Mouse (Mus musculus) lung, embryonic 14.5 days (tissue): ENCODE results near the gene Pklr. TPM values are rescaled to one million over a fixed set of nuclear protein-coding genes. Genes with fewer than 3 reads are reported as not detected.

ENCODE experiments used
- ATAC-seq: fragments of 200-750 bp; cut with Nextera tagmentation; 2 replicates; pipeline ENCODE4 v1.8.0; 2017; ENCODE audit warnings: mild to moderate bottlenecking, moderate TSS enrichment, moderate library complexity; ENCODE audit not compliant: insufficient read depth
- DNase-seq: peaks from one replicate; pipeline ENCODE4 v3.0.0-alpha.2; 2015
- H3K27ac ChIP-seq: fragments of 300-500 bp; sonication (generic); 2 replicates; pipeline ENCODE4 v1.5.1; 2014; ENCODE audit warnings: low read depth, mild to moderate bottlenecking, moderate library complexity
- H3K27me3 ChIP-seq: fragments of 300-500 bp; sonication (generic); 2 replicates; pipeline ENCODE4 v1.6.1; 2014; ENCODE audit warnings: low read length, control low read depth; ENCODE audit not compliant: insufficient read depth
- H3K36me3 ChIP-seq: fragments of 300-500 bp; sonication (generic); 2 replicates; pipeline ENCODE4 v1.6.1; 2014; ENCODE audit warnings: control low read depth; ENCODE audit not compliant: insufficient read depth
- H3K4me1 ChIP-seq: fragments of 300-500 bp; sonication (generic); 2 replicates; pipeline ENCODE4 v1.6.1; 2014; ENCODE audit warnings: antibody characterized with exemption, control low read depth; ENCODE audit not compliant: insufficient read depth
- H3K4me2 ChIP-seq: fragments of 300-500 bp; sonication (generic); 2 replicates; pipeline ENCODE4 v1.6.1; 2014; ENCODE audit warnings: mild to moderate bottlenecking
- H3K4me3 ChIP-seq: fragments of 300-500 bp; sonication (generic); 2 replicates; pipeline ENCODE4 v1.5.1; 2014; ENCODE audit warnings: low read depth, low read length
- H3K9ac ChIP-seq: fragments of 300-500 bp; sonication (generic); 2 replicates; pipeline ENCODE4 v1.6.1; 2014
- H3K9me3 ChIP-seq: fragments of 300-500 bp; sonication (generic); 2 replicates; pipeline ENCODE4 v1.6.1; 2016; ENCODE audit warnings: low read depth, low read length, control low read depth
- CTCF ChIP-seq: IDR thresholded peaks from 2 replicates; pipeline ENCODE4 v1.5.1; 2016; ENCODE audit warnings: antibody characterized with exemption, low read depth
- WGBS: fragments of 180-500 bp; shearing (Covaris S2); extraction: QIAGEN DNeasy Blood & Tissue Kit; methylation state at CpG from one replicate; pipeline ENCODE4 v1.1.7; 2014; 5-methylcytosine and 5-hydroxymethylcytosine counted together
- polyA plus RNA-seq: library from polyadenylated mRNA; unstranded; fragments of >200 nt; fragmentation: Nextera tagmentation; extraction: Ambion mirVana; gene quantifications from 2 replicates; pipeline ENCODE4 v1.2.1, GENCODE M21; 2014

The Pklr gene
- polyA plus RNA-seq, 1 experiment from 2014 or later: 0.08 TPM

DNA sequence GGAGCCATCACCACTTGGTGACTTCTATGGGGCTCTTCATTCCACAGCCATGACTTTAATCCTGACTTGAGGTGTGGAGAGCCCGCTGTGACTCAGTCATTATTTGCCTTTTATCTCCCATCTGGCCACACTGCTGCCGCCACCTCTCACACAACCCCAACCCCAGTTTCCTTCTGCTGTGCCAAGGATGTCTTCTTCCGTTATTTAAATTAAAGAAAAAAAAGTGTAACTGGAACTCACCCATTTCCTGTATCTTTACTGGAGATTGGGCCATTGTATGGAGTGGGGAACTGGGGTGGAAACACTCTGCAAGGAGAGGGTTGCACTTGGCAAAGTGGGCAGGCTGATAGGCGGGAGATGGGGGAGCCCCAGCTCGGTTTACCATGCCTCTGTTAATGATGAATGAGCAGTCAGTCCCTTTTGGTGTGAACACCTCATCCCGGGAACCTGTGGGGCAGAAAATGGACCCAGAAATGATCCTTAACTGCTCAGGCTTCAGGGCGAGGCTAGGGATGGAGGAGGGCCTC, 46.7 kb downstream of the Pklr start:
- 41% methylated on average over 7 of the region's 7 CpGs for WGBS
- Histone ChIP-seq H3K27me3 (no peaks in the 10 kb centered on the region), H3K27ac (no peak overlapping the region), H3K9me3 (no peaks in the 10 kb centered on the region), H3K4me3 (peak overlapping the region; percentile 64), H3K36me3 (peaks cover 41% of the 10 kb centered on the region), H3K9ac (no peak overlapping the region), H3K4me1 (peaks cover 10% of the 10 kb centered on the region; the same call in 1 of the 2 replicates), H3K4me2 (peak overlapping the region; percentile 96)
- peak; percentile 23 for ATAC-seq
- no peak for DNase-seq
- TF ChIP-seq CTCF: no peak

DNA sequence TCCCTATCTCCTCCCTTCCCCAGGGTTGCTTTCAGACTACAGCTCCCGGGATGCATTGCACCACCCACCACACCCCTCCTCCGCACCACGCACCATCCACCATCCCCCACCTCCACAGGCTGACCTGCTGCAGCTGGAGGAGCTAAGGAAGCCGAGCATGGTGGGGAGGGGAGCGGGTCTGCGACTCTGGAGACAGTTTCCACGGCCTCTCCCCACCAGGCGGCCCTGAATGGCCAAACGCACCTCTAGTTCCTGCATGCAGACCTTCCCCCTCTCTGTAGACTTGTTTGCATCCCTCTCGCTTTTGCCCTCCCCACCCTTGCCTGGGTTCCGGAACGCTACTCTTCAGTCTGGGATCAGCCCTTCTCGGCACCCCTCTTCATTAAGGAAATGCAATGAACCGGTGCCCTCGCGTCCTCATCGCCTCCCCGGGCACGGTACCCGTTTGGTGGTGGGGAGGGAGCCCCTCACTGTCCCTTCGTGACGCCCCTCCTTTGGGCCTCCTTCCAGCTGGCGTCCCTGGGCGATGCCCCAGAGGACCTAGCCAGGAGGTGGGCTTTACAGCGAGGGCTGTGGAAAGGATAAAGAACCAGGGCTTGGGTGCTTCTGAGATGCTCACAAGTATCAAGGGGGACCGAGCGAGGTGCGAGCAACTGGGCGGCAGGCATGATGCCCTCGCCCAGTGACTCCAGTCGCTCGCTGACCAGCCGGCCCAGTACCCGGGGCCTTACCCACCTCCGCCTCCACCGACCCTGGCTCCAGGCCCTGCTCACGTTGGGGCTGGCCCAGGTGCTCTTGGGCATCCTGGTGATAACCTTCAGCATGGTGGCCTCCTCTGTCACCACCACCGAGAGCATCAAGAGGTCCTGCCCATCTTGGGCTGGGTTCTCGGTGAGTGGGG, 47.4 kb downstream of the Pklr start, which contains the start of gene Fam189b:
Gene Fam189b, plus strand, starts transcription at position 86 of the 901 bp plus-strand sequence.
- H3K27me3 ChIP-seq: no peaks in the 10 kb centered on the region
- H3K4me1 ChIP-seq: peaks cover 9% of the 10 kb centered on the region; the same call in 1 of the 2 replicates
- H3K4me2 ChIP-seq: peak within 1 kb of the TSS; percentile 96
- peak within 1 kb of the TSS; percentile 77 for H3K9ac ChIP-seq
- peak; percentile 26; the same call in 1 of the 2 replicates for TF ChIP-seq CTCF
- H3K36me3 ChIP-seq: peaks cover 44% of the 10 kb centered on the region
- 6% methylated on average over 39 of the region's 39 CpGs for WGBS
- peak; percentile 97 for ATAC-seq
- H3K4me3 ChIP-seq: peak within 1 kb of the TSS; percentile 64
- H3K9me3 ChIP-seq: no peaks in the 10 kb centered on the region
- H3K27ac ChIP-seq: peak within 1 kb of the TSS; percentile 86
- DNase-seq: peak; percentile 88

GRCm38 (mm10) chr3:89183959-89184315, 48.0 kb downstream of the Pklr start:
- Histone ChIP-seq H3K27me3 (no peaks in the 10 kb centered on the region), H3K27ac (no peak overlapping the region), H3K4me3 (peak overlapping the region; percentile 64), H3K4me2 (peak overlapping the region; percentile 96), H3K9ac (peak overlapping the region; percentile 77), H3K4me1 (0 out of 2 replicates have a peak, but pooled peaks cover 7% of the 10 kb centered on the region), H3K36me3 (peaks cover 48% of the 10 kb centered on the region), H3K9me3 (no peaks in the 10 kb centered on the region)
- no peak for TF ChIP-seq CTCF
- WGBS: 73% methylated on average over 6 of the region's 6 CpGs
- DNase-seq (no peak), ATAC-seq (no peak)

DNA sequence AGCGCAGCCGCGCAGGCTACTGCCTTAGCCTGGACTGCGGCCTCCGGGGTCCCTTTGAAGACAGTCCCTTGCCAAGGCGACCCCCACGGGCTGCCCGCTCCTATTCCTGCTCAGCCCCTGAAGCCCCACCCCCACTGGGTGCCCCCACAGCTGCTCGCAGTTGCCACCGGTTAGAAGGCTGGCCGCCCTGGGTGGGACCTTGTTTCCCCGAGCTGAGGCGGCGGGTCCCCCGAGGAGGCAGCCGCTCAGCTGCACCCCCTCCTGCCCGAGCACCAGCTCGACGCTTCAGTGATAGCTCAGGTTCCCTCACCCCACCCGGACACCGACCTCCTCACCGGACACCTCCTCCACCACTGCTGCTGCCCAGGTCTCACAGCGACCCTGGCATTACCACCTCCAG, 51.3 kb downstream of the Pklr start:
- no peak overlapping the region for H3K4me2 ChIP-seq
- WGBS: 36% methylated on average over 23 of the region's 23 CpGs
- no peak for TF ChIP-seq CTCF
- DNase-seq (no peak), ATAC-seq (no peak)
- no peak overlapping the region for H3K27ac ChIP-seq
- no peak overlapping the region; the same call in 1 of the 2 replicates for H3K9ac ChIP-seq
- no peaks in the 10 kb centered on the region for H3K9me3 ChIP-seq
- H3K36me3 ChIP-seq: peaks cover 19% of the 10 kb centered on the region
- H3K4me1 ChIP-seq: 0 out of 2 replicates have a peak, but pooled peaks cover 7% of the 10 kb centered on the region
- H3K4me3 ChIP-seq: no peak overlapping the region
- no peaks in the 10 kb centered on the region for H3K27me3 ChIP-seq

DNA sequence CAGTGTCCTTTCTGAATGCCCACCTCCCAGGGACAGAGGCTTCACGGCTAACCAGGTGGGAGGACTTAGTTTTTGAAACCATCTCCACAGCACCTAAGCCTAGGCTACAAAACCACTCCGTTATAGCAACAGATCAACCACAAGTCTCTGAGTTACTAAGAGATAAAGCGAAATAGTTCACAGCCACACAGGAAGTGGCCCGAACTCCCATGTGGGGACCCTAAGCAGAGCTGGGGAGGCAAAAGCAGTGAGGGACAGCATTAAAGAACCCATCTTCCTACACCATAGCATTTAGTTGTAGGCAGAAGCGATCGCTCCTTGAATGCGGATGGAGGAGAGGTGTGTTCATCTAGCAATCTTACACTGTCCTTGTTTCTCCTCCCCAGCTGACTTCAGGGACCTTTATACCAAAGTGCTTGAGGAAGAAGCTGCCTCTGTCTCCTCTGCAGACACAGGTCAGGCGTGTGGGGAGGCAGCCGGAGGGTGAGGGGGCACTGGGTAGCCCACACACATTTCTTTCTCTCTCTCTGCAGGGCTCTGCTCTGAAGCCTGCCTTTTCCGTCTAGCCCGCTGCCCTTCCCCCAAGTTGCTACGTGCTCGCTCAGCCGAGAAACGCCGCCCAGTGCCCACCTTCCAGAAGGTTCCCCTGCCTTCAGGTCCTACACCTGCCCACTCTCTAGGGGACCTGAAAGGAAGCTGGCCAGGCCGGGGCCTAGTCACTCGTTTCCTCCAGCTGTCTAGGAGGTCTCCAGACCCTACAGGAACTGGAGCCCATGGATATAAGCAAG, 51.9 kb downstream of the Pklr start:
- Histone ChIP-seq H3K27me3 (no peaks in the 10 kb centered on the region), H3K4me1 (0 out of 2 replicates have a peak, but pooled peaks cover 7% of the 10 kb centered on the region), H3K27ac (no peak overlapping the region), H3K36me3 (peaks cover 15% of the 10 kb centered on the region), H3K9ac (no peak overlapping the region), H3K4me3 (no peak overlapping the region), H3K9me3 (no peaks in the 10 kb centered on the region), H3K4me2 (no peak overlapping the region)
- DNase-seq (no peak), ATAC-seq (no peak)
- TF ChIP-seq CTCF: no peak
- WGBS: 73% methylated on average over 18 of the region's 18 CpGs

DNA sequence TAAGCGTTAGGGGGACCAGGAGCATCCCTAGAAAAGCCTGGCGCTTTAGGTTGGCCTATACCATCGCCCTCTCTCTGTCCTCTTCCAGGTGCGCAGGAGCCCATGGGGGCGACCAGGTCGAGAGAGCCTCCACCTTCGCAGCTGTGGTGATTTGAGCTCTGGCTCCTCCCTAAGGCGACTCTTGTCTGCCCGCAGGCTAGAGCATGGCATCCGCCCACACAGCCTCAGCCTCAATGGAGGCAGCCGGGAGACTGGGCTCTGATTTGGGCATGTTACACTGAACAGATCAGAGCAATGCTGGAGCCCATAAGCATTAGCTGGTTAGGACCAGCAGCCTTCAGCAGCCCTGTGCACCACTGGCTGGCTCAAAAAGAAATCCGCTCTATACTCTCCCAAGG, 52.5 kb downstream of the Pklr start:
- H3K4me3 ChIP-seq: no peak overlapping the region
- no peaks in the 10 kb centered on the region for H3K27me3 ChIP-seq
- no peak for ATAC-seq
- peaks cover 15% of the 10 kb centered on the region for H3K36me3 ChIP-seq
- no peak for DNase-seq
- H3K4me1 ChIP-seq: 0 out of 2 replicates have a peak, but pooled peaks cover 7% of the 10 kb centered on the region
- H3K9me3 ChIP-seq: no peaks in the 10 kb centered on the region
- H3K9ac ChIP-seq: no peak overlapping the region
- no peak for TF ChIP-seq CTCF
- WGBS: 72% methylated on average over 12 of the region's 12 CpGs
- H3K4me2 ChIP-seq: no peak overlapping the region
- H3K27ac ChIP-seq: no peak overlapping the region
